Mouse (Mus musculus): ENCODE measurements at regions not wholly inside any gene's neighbourhood (a gene's known extent, or its start where the extent isn't known, plus 50 kb on each side); places are given as distances from the start of the nearest gene placed in this dataset.
A peak's percentile ranks its signal among the peaks of the same experiment; 100 is the strongest.

DNA sequence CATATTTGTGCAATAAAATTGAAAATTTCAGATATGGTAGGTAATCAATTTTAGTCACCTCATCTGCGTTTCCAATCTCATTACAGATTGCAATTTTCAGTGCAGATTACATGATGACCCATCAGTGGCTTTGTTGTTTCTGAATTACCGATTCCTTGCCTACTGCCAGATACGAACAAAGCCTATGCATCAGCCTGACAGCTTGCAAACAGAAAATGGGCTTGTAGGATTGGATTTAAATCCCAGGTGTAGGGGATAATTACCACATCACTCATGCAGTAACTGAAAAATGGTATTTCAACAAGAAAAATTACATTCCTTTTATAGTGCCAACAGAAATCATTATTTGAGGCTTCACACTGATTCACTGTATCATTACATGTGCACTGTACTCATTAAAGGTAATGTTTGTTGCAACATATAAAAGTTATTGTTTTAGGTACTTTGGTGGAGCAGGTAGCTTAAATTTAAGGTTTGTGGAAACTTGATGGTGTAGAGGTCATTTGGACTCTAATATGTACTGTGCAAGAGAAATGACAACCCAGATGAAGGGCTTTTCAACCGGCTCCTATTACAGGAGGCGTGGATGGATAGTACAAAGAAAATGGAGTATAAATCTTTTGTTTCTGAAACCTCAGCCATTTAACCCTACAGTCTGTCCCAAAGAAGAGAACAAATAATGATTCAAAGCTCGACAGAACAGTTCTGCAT is 797.7 kb downstream of the Nova1 start:
- peak; percentile 73 for DNase-seq (ENCODE audit: low read depth)
- TF ChIP-seq POLR2A (IDR thresholded peaks at IDR 0.05; ENCODE audit: borderline replicate concordance, extremely low read depth, insufficient read depth, insufficient read length, poor library complexity, severe bottlenecking), result no peak
- TF ChIP-seq CTCF (IDR thresholded peaks at IDR 0.05; ENCODE audit: borderline replicate concordance, extremely low read depth, insufficient read depth, insufficient read length), result no peak

- TF ChIP-seq CTCF (IDR thresholded peaks at IDR 0.05; ENCODE audit: borderline replicate concordance, extremely low read depth, insufficient read depth, insufficient read length) (no peak), POLR2A (IDR thresholded peaks at IDR 0.05; ENCODE audit: borderline replicate concordance, extremely low read depth, insufficient read depth, insufficient read length, poor library complexity, severe bottlenecking) (no peak)
- peak; percentile 12 for DNase-seq (ENCODE audit: low read depth)
Observed at GRCm38 (mm10) chr12:45977691-45978414, 840.9 kb downstream of the Nova1 start.

- TF ChIP-seq POLR2A (IDR thresholded peaks at IDR 0.05; ENCODE audit: borderline replicate concordance, extremely low read depth, insufficient read depth, insufficient read length, poor library complexity, severe bottlenecking), result no peak
- TF ChIP-seq CTCF (IDR thresholded peaks at IDR 0.05; ENCODE audit: borderline replicate concordance, extremely low read depth, insufficient read depth, insufficient read length), result no peak
Observed at GRCm38 (mm10) chr12:45975780-45976179, 842.9 kb downstream of the Nova1 start.

DNA sequence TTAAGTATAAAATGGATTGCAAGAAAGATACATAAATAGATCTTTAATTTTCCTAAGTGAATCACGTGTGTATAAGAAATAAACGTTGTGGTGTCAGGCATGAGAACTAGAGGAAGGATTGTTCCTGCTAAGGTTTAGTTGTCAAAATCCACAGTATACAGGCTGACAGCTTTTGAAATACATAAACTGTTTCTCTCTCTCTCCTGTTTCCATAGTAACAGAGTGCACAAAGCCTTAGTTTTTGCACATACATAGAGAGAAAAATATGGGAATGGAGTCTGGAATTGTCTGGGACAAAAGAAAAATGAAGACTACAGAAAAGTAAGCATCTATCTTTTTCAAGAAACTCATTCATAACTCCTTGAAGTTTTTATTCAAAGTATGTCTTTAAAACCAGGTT is 848.3 kb downstream of the Nova1 start:
- no peak for TF ChIP-seq POLR2A (IDR thresholded peaks at IDR 0.05; ENCODE audit: borderline replicate concordance, extremely low read depth, insufficient read depth, insufficient read length, poor library complexity, severe bottlenecking)
- TF ChIP-seq CTCF (IDR thresholded peaks at IDR 0.05; ENCODE audit: borderline replicate concordance, extremely low read depth, insufficient read depth, insufficient read length), result no peak
- peak; percentile 70 for DNase-seq (ENCODE audit: low read depth)

More at GRCm38 (mm10) chr12:45975780-45976179, 842.9 kb downstream of the Nova1 start:
- DNase-seq (ENCODE audit: low read depth), result no peak

- TF ChIP-seq POLR2A (IDR thresholded peaks at IDR 0.05; ENCODE audit: borderline replicate concordance, extremely low read depth, insufficient read depth, insufficient read length, poor library complexity, severe bottlenecking), result no peak
- peak; percentile 51 for DNase-seq (ENCODE audit: low read depth)
Observed at GRCm38 (mm10) chr12:45969881-45970280, 848.8 kb downstream of the Nova1 start.

DNA sequence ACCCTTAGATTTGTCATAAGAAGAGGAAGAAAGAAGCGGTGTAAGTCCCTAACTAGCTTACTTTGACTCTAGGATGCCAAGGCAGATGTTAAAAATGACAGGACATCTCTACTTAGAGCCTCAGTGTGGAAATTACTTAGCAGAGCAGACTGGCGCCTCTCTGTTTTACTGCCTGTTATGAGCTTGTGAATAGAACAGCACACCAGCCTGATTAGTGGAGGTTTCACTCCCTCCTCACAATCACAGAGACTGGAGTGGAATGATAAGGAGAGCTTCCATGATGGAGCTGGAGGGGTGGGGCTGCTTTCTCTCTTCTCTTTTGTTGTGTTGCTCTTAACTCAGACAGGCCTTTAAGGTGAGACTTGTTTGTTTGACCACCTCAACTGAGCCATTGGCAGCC is 871.8 kb downstream of the Nova1 start:
- no peak for DNase-seq (ENCODE audit: low read depth)
- TF ChIP-seq CTCF (IDR thresholded peaks at IDR 0.05; ENCODE audit: borderline replicate concordance, extremely low read depth, insufficient read depth, insufficient read length) (no peak), POLR2A (IDR thresholded peaks at IDR 0.05; ENCODE audit: borderline replicate concordance, extremely low read depth, insufficient read depth, insufficient read length, poor library complexity, severe bottlenecking) (no peak)

DNA sequence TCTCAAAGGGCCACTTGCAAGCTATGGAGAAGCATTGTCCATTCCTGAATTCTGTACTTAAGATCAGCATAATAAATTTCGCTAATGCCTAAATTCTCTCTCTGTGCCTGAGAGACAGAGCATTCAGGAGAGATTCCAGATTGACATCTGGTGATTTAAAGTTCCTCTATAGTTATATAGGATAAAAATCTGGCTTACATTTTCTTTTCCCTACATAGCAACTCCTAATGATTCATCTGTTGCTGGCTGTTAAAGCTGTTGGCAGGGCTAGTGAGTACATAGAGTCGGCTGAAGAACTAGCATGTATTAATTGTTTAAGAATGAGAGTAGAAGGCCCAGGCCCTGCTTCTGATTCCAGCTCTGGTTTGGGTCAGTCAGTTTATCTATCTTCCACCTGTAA is 870.0 kb upstream of the Stxbp6 start:
- DNase-seq (ENCODE audit: low read depth), result no peak
- TF ChIP-seq POLR2A (IDR thresholded peaks at IDR 0.05; ENCODE audit: borderline replicate concordance, extremely low read depth, insufficient read depth, insufficient read length, poor library complexity, severe bottlenecking) (no peak), CTCF (IDR thresholded peaks at IDR 0.05; ENCODE audit: borderline replicate concordance, extremely low read depth, insufficient read depth, insufficient read length) (no peak)

- TF ChIP-seq CTCF (IDR thresholded peaks at IDR 0.05; ENCODE audit: borderline replicate concordance, extremely low read depth, insufficient read depth, insufficient read length) (no peak), POLR2A (IDR thresholded peaks at IDR 0.05; ENCODE audit: borderline replicate concordance, extremely low read depth, insufficient read depth, insufficient read length, poor library complexity, severe bottlenecking) (no peak)
Observed at GRCm38 (mm10) chr12:45942402-45942801, 867.9 kb upstream of the Stxbp6 start.

DNA sequence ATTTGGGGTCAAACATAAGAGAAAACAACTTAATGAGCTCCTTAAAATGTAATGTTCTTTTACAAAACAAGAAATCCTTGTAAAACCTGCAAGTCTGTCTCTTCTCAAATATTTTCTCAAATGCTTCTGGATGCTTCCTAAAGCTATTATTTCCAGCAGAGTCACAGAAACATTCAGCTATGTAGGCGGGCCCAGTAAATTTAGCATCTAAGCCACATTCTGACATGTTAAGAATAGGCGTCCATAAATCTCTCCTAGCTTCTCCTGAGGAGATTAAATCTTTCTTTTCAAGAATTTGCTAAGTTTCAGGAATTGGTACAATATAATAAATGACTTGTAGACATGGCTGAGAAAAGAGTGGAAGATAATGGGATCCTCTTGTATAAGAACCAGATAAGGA is 858.9 kb upstream of the Stxbp6 start:
- TF ChIP-seq POLR2A (IDR thresholded peaks at IDR 0.05; ENCODE audit: borderline replicate concordance, extremely low read depth, insufficient read depth, insufficient read length, poor library complexity, severe bottlenecking), result no peak
- no peak for TF ChIP-seq CTCF (IDR thresholded peaks at IDR 0.05; ENCODE audit: borderline replicate concordance, extremely low read depth, insufficient read depth, insufficient read length)
- DNase-seq (ENCODE audit: low read depth), result no peak

More at GRCm38 (mm10) chr12:45942402-45942801, 867.9 kb upstream of the Stxbp6 start:
- no peak for DNase-seq (ENCODE audit: low read depth)

GRCm38 (mm10) chr12:45932251-45932650 is 857.7 kb upstream of the Stxbp6 start:
- TF ChIP-seq CTCF (IDR thresholded peaks at IDR 0.05; ENCODE audit: borderline replicate concordance, extremely low read depth, insufficient read depth, insufficient read length), result no peak
- TF ChIP-seq POLR2A (IDR thresholded peaks at IDR 0.05; ENCODE audit: borderline replicate concordance, extremely low read depth, insufficient read depth, insufficient read length, poor library complexity, severe bottlenecking), result no peak
- no peak for DNase-seq (ENCODE audit: low read depth)

GRCm38 (mm10) chr12:45929760-45930150 is 855.2 kb upstream of the Stxbp6 start:
- DNase-seq (ENCODE audit: low read depth), result peak; percentile 93
- TF ChIP-seq POLR2A (IDR thresholded peaks at IDR 0.05; ENCODE audit: borderline replicate concordance, extremely low read depth, insufficient read depth, insufficient read length, poor library complexity, severe bottlenecking), result no peak
- TF ChIP-seq CTCF (IDR thresholded peaks at IDR 0.05; ENCODE audit: borderline replicate concordance, extremely low read depth, insufficient read depth, insufficient read length), result peak; percentile 66; the same call in 1 of the 2 replicates
